Mouse (Mus musculus): ENCODE measurements around the gene 9030025P20Rik.
"Not testable (repeated sequence)": the region's sequence is repeated elsewhere in the genome, so short reads cannot be mapped to it uniquely, and the experiment has no call there.

The 9030025P20Rik gene

DNA sequence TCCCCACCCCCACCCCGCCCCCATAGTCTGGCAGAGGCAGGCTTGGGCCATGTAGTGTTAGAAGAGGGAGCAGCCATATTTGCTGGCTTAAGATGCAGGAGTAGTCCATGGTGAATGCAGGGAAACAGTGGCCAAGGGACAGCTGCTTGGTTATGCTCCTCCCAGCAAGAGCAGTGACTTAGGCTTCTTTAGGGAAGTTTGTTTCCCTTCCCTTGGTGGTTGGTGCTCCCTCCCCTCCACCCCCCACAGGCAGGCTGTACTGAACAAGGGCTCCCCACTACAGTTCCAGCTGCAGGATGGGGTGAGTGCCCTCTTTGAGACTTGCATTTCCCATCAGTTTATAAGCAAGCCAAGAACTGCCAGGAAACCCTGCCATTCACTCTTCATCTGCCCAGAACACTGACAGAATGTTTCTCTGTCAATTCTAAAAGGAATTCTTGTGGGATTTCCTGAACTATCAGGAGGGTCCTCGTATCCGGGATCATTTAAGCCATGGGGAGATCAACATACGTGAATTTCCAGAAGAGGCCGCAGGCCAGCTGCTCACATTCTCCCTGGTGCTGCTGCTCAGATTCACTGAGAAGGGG is 11.9 kb downstream of the 9030025P20Rik start:
- not testable (repeated sequence) for DNase-seq (ENCODE audit: low read depth, low spot score)

DNA sequence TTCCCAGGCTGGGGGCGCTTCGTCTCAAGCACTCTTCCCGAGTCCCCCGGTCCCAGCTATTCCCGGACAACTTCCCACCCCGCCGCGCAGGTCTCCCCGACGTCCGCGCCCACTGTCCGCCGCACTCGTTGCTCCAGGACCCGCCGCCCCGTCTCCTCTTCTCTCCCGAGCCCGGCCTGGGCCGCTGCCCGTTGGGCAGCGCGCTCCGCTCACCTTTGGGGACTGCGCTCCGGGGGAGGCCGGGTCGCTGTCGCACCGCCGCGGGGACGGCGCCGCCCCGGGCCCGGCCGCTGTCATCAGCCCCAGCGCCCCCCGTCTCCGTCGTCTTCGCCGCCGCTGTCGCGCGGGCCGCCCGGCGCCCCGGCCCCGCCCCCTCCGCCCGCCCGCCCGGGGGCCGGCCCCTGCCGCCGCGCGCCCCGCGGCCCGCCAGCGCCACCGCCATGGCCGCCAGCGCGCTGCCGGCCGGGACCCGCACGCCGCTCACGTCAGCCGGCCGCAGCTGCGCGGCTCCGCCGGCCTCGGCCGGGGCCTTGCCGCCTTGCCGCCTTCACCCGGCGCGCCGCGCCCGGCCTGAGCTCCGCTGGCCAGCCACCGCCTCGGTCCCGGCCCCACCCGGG is 14.4 kb downstream of the 9030025P20Rik start:
- DNase-seq (ENCODE audit: low read depth, low spot score) = not testable (repeated sequence)

DNA sequence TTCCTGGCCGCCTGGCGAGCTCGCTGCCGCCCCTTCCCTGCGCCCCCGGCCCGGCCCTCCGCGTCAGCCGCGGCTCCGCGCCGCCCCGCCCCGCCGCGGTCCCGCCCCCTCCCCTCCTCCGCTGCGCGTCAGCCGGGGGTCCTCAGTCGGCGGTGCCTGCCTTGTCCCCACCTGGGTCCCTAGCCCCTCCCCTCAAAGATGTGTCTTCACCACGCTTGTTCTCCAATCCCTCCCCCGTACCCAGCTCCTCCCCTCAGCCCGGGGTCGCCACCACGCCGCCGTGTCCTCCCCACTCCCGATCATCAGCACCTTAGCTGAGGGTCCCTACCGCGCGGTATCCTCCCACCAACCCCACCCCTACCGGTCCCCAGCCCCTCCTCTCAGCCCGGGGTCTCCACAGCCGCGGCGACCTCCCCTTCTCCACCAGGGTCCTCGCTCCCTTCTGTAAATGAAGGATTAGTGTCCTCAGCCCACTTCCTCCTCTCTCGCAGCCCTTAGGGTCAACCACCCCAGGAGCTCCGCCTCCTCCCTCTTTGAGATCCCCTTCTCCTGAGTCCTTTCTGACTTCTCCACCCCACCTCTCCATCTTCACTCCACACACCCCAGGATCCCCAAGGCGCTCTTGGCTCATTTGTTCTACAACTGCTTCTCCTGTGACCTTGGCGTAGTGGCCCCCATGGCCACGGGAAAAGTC is 15.0 kb downstream of the 9030025P20Rik start:
- not testable (repeated sequence) for DNase-seq (ENCODE audit: low read depth, low spot score)

DNA sequence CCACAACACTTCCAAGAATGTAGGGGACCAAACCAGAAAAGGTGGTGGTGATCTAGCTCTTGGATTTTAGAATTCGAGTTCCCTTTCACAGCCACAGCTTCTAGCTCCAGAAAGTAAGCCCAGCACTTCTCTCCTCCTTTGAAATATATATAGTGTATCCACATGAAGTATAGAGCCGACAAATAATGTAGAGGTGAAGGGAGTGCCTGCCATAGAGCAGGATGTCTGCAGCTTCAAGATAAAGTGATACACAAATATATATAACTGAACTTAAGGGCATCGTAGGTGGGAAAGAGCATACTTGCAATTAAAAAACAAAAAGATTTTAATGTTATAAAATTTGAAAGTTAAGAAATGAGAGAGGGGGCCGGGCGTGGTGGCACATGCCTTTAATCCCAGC is 15.9 kb downstream of the 9030025P20Rik start:
- DNase-seq (ENCODE audit: low read depth, low spot score) = not testable (repeated sequence)

DNA sequence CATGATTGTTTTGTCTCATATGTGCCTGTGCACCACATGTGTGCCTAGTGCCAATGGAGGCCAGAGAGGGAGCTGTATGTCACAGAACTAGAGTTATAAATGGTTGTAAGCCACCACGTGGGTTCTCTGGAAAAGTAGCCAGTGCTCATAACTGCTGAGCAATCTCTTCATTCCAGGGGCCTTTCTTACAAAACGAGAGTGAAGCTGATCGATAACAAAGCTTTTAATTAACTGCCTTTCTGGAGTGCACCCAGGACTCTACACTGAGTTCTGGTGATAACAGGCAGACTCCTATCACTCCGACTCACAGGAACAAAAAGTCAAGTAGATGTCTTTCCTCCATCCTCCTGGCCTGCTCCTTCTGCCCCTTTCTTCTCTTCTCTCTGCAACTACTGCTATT is 21.8 kb downstream of the 9030025P20Rik start:
- not testable (repeated sequence) for DNase-seq (ENCODE audit: low read depth, low spot score)

DNA sequence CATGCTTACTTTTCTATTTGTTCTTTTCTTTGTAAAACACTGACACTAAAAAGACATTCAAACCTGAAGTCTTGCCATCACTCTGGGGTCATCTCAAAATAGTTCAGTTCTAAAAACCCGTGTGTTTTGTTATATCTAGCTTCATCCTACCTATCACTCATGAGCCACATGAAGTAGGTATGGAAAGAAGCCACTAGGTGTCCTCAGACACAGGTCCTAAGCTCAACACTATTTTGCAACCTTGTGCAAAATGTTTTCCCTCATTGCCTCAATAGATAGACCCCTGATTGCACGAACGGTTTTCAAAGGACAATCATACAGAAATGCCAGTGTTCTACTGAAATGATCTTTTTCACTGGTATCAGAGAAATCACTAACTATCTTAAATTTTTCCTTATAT is 30.8 kb downstream of the 9030025P20Rik start:
- not testable (repeated sequence) for DNase-seq (ENCODE audit: low read depth, low spot score)

DNA sequence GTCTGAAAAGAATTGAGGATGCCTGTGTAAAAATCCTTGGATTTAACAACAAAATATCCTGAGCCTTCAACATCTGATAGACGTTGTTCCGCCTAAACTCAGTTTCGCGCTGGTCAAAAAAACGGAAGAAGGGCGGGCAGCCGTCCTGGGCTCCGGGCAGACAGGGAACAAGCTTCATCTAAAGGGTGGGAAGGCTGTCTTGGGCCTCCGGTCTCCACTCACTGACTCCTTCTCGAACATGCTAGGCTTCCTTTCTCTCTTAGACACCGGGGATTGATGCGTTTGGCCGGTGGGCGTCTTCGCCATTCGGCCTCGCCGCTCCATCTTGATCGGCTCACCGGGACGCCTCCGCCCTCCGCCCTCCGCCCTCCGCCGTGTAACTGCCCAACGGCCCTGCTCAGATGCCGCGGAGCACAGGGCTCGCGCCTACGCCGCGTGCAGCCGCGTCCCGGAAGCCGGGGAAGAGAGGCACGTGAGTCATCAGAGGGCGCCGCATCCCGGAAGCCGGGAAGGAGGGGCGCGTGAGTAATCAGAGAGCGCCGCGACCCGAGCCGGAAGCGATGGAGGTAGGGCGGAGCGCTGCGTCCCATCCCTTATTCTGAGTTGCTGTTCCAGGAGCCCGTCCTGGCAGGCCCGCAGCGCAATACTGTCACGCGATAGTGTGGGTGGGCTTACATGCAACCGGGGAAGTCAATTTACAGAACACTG is 31.6 kb downstream of the 9030025P20Rik start, which contains the start of gene Gm3435:
Gm3435 (plus strand) TSS at position 471 of the 708 bp plus-strand sequence.
- DNase-seq (ENCODE audit: low read depth, low spot score) = not testable (repeated sequence)

DNA sequence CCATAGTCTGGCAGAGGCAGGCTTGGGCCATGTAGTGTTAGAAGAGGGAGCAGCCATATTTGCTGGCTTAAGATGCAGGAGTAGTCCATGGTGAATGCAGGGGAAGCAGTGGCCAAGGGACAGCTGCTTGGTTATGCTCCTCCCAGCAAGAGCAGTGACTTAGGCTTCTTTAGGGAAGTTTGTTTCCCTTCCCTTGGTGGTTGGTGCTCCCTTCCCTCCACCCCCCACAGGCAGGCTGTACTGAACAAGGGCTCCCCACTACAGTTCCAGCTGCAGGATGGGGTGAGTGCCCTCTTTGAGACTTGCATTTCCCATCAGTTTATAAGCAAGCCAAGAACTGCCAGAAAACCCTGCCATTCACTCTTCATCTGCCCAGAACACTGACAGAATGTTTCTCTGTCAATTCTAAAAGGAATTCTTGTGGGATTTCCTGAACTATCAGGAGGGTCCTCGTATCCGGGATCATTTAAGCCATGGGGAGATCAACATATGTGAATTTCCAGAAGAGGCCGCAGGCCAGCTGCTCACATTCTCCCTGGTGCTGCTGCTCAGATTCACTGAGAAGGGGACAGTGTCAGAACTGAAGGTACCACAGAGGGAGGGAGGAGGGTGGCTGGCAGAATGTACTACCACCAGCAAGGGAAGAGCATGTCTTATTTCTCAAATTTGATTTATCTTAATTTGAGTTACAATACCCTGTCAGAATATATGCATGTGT is 43.4 kb downstream of the 9030025P20Rik start:
- not testable (repeated sequence) for DNase-seq (ENCODE audit: low read depth, low spot score)

DNA sequence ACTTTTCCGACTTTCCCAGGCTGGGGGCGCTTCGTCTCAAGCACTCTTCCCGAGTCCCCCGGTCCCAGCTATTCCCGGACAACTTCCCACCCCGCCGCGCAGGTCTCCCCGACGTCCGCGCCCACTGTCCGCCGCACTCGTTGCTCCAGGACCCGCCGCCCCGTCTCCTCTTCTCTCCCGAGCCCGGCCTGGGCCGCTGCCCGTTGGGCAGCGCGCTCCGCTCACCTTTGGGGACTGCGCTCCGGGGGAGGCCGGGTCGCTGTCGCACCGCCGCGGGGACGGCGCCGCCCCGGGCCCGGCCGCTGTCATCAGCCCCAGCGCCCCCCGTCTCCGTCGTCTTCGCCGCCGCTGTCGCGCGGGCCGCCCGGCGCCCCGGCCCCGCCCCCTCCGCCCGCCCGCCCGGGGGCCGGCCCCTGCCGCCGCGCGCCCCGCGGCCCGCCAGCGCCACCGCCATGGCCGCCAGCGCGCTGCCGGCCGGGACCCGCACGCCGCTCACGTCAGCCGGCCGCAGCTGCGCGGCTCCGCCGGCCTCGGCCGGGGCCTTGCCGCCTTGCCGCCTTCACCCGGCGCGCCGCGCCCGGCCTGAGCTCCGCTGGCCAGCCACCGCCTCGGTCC is 45.7 kb downstream of the 9030025P20Rik start:
- not testable (repeated sequence) for DNase-seq (ENCODE audit: low read depth, low spot score)

DNA sequence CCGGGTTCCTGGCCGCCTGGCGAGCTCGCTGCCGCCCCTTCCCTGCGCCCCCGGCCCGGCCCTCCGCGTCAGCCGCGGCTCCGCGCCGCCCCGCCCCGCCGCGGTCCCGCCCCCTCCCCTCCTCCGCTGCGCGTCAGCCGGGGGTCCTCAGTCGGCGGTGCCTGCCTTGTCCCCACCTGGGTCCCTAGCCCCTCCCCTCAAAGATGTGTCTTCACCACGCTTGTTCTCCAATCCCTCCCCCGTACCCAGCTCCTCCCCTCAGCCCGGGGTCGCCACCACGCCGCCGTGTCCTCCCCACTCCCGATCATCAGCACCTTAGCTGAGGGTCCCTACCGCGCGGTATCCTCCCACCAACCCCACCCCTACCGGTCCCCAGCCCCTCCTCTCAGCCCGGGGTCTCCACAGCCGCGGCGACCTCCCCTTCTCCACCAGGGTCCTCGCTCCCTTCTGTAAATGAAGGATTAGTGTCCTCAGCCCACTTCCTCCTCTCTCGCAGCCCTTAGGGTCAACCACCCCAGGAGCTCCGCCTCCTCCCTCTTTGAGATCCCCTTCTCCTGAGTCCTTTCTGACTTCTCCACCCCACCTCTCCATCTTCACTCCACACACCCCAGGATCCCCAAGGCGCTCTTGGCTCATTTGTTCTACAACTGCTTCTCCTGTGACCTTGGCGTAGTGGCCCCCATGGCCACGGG is 46.4 kb downstream of the 9030025P20Rik start:
- not testable (repeated sequence) for DNase-seq (ENCODE audit: low read depth, low spot score)

DNA sequence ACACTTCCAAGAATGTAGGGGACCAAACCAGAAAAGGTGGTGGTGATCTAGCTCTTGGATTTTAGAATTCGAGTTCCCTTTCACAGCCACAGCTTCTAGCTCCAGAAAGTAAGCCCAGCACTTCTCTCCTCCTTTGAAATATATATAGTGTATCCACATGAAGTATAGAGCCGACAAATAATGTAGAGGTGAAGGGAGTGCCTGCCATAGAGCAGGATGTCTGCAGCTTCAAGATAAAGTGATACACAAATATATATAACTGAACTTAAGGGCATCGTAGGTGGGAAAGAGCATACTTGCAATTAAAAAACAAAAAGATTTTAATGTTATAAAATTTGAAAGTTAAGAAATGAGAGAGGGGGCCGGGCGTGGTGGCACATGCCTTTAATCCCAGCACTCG is 47.2 kb downstream of the 9030025P20Rik start:
- DNase-seq (ENCODE audit: low read depth, low spot score) = not testable (repeated sequence)

DNA sequence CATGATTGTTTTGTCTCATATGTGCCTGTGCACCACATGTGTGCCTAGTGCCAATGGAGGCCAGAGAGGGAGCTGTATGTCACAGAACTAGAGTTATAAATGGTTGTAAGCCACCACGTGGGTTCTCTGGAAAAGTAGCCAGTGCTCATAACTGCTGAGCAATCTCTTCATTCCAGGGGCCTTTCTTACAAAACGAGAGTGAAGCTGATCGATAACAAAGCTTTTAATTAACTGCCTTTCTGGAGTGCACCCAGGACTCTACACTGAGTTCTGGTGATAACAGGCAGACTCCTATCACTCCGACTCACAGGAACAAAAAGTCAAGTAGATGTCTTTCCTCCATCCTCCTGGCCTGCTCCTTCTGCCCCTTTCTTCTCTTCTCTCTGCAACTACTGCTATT is 53.1 kb downstream of the 9030025P20Rik start:
- DNase-seq (ENCODE audit: low read depth, low spot score) = not testable (repeated sequence)

DNA sequence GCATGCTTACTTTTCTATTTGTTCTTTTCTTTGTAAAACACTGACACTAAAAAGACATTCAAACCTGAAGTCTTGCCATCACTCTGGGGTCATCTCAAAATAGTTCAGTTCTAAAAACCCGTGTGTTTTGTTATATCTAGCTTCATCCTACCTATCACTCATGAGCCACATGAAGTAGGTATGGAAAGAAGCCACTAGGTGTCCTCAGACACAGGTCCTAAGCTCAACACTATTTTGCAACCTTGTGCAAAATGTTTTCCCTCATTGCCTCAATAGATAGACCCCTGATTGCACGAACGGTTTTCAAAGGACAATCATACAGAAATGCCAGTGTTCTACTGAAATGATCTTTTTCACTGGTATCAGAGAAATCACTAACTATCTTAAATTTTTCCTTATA is 62.2 kb downstream of the 9030025P20Rik start:
- not testable (repeated sequence) for DNase-seq (ENCODE audit: low read depth, low spot score)
